Mouse (Mus musculus) neutrophil, adult 5-6 weeks (primary cell): Measurements from ENCODE around the gene Fgfr2. TPM values are rescaled to one million over a fixed set of nuclear protein-coding genes. Genes with fewer than 3 reads are reported as not detected.

Source experiments
- ATAC-seq: fragments of 151-379, 151-347 bp; 2 replicates; pipeline ENCODE4 v1.8.0; 2017; ENCODE audit warnings: mild to moderate bottlenecking, moderate TSS enrichment; ENCODE audit not compliant: insufficient number of reproducible peaks, poor library complexity, low FRiP score, severe bottlenecking; ENCODE audit errors: extremely low read depth
- total RNA-seq: library from RNA; stranded (forward); fragments of 200-1000 nt; gene quantifications from 2 replicates; pipeline ENCODE4 v1.2.3, GENCODE M21; 2017

The Fgfr2 gene
- total RNA-seq, 1 experiment from 2014 or later: not detected

GRCm38 (mm10) chr7:130262528-130263232 is 2860.5 kb downstream of the Fgfr2 start:
- ATAC-seq: no peak

- ATAC-seq: no peak
Observed at GRCm38 (mm10) chr7:130261684-130262527, 2861.2 kb downstream of the Fgfr2 start.

GRCm38 (mm10) chr7:130260905-130261683 is 2862.1 kb downstream of the Fgfr2 start:
- no peak for ATAC-seq

GRCm38 (mm10) chr7:130260060-130260459 is 2863.1 kb downstream of the Fgfr2 start:
- no peak for ATAC-seq

GRCm38 (mm10) chr7:130258704-130259295 is 2864.3 kb downstream of the Fgfr2 start:
- no peak for ATAC-seq

- no peak for ATAC-seq
Observed at GRCm38 (mm10) chr7:130257991-130258703, 2865.0 kb downstream of the Fgfr2 start.

GRCm38 (mm10) chr7:130253264-130253663 is 2869.9 kb downstream of the Fgfr2 start:
- ATAC-seq: no peak

GRCm38 (mm10) chr7:130251936-130252523 is 2871.1 kb downstream of the Fgfr2 start:
- ATAC-seq: no peak

GRCm38 (mm10) chr7:130250994-130251393 is 2872.2 kb downstream of the Fgfr2 start:
- no peak for ATAC-seq

GRCm38 (mm10) chr7:130248403-130248802 is 2874.7 kb downstream of the Fgfr2 start:
- no peak for ATAC-seq

- ATAC-seq: no peak
Observed at GRCm38 (mm10) chr7:130247831-130248230, 2875.3 kb downstream of the Fgfr2 start.

- no peak for ATAC-seq
Observed at GRCm38 (mm10) chr7:130246483-130246882, 2876.7 kb downstream of the Fgfr2 start.

GRCm38 (mm10) chr7:130244545-130244944 is 2878.6 kb downstream of the Fgfr2 start:
- ATAC-seq: no peak

- no peak for ATAC-seq
Observed at GRCm38 (mm10) chr7:130243811-130244210, 2879.3 kb downstream of the Fgfr2 start.

GRCm38 (mm10) chr7:130240191-130240590 is 2883.0 kb downstream of the Fgfr2 start:
- no peak for ATAC-seq

GRCm38 (mm10) chr7:130237244-130237643 is 2885.9 kb downstream of the Fgfr2 start:
- ATAC-seq: no peak

GRCm38 (mm10) chr7:130233777-130234176 is 2889.4 kb downstream of the Fgfr2 start:
- no peak for ATAC-seq

- no peak for ATAC-seq
Observed at GRCm38 (mm10) chr7:130230034-130230433, 2893.1 kb downstream of the Fgfr2 start.
